Mouse (Mus musculus): Measurements from ENCODE around the gene Mfng.

Mfng gene

DNA sequence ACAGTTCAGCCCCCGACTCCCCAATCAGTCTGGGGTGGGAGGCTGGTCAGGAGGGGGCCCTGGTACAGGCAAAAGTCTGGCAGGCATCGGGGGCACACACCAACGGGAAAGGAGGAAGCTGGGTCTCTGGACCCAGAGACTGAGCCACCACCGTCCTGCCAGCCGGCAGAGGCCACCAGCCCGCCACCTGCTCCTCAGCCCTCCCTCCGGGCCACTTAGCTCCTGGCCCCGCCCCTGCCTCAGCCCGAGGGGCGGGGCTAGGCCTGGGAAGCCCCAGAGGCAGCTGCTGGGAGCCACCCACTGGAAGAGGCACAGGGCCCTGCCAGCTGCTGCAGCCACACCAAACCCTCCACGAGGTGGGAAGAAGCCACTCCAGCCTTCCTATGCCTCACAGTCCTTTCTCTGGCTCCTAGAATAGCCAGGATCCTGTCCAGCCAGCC lies at the start of gene Mfng:
Mfng (minus strand) TSS at position 186 of the 440 bp plus-strand sequence.
- DNase-seq: peak in 1 of 2 experiments; percentile 14

DNA sequence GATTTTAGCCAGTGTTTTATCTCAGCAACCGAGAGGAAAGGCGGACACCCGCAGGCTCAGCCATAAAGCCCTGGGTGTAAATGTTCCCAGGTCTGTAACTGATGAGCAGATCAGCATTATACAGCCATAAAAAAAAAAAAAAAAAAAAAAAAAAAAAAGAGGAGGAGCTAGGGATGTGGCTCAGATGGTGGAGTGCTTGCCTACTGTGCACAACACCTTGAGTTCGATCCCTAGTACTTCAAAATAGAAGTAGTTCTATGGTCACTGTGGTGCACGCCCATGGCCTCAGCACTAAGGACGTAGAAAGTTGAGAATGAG lies 42.8 kb upstream of the Mfng start:
- DNase-seq: no peak

DNA sequence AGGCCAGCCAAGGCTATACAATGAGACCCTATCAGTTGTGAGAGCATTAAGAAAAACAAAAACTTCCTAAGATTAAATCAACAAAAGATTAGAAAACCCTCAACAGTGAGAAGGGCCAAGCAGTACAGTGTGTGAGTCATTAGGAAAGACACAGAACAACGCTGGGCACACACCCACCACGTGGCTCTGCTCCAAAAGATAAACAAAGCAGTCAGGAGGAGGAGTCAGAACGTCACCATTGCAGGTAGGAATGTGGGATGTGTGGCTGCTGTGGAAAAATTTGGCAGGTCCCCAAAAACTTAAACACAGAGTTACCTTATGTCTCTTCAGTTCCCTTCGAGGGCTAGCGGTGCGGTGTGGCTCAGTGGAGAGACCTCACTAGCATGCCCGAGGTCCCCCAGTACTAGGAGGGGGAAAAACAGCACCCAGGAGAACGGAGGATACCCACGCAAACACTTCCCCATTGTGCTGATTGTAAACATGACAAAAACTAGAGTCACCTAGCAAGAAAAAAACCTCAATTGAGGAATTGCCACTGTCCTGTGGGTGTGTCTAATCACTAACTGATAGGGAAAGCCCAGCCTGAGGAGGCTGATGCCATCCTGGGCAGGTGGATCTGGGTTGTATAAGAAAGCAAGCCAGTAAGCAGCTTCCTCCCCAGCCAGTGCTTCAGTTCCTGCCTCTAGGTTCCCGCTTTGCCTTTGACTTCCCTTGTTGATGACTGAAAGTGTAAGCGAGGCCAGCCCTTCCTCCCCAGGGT lies 42.2 kb upstream of the Mfng start:
- DNase-seq: no peak

DNA sequence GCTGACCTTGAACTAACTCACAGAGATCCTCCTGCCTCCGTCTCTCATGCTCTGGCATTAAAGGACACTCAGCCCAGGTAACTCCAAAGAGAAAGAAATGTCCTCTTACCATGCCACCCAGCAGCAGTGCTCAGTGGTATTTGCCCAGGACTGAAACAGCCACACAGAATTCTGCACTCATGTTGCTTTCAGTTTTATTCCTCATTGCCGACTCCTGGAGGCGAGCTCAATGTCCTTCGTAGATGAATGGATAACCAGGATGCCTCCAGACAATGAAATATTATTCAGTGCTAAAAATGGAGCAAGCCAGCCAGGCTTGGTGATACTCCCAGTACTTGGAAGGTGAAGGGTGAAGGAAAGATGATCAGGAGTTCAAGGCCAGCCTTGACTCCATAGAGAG lies 40.3 kb upstream of the Mfng start:
- no peak for DNase-seq

DNA sequence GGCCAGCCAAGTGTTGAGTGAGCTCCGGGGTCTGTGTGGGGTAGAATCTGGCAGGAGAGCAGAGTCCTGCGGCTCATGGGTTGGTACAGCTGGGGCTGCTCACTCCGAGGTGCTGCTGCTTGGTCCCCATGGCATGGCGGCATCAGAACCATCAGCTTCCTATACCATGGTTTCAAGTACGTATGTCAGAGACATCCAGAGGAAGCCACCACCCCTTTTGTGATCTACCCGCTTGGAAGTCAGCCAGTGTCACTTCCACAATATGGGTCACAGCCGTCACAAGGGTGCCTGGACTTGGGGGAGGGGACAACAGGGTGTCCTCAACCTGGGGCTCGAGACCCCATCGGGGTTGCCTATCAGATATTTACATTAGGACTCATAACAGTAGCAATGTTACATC lies 36.9 kb upstream of the Mfng start:
- no peak for DNase-seq

- no peak for DNase-seq
Measured at GRCm38 (mm10) chr15:78809739-78810138, 36.5 kb upstream of the Mfng start.

DNA sequence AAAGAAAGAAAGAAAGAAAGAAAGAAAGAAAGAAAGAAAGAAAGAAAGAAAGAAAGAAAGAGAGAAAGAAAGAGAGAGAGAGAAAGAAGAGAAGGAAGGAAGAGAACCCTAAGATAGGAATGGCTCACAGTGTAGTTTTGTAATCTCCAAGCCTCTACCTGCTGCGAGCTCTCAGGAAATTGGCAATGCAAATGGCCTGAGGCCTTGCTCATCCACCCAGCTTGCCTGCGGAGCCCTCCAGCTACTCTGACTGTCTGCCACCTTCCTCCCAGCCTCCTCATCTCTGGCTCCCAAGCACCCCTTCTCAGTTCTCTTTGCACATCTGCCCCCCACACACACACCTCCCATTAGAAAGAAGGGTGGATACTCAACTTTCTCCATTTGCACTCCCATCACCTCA lies 35.7 kb upstream of the Mfng start:
- no peak for DNase-seq

GRCm38 (mm10) chr15:78807141-78807540 lies 33.9 kb upstream of the Mfng start:
- DNase-seq: no peak

DNA sequence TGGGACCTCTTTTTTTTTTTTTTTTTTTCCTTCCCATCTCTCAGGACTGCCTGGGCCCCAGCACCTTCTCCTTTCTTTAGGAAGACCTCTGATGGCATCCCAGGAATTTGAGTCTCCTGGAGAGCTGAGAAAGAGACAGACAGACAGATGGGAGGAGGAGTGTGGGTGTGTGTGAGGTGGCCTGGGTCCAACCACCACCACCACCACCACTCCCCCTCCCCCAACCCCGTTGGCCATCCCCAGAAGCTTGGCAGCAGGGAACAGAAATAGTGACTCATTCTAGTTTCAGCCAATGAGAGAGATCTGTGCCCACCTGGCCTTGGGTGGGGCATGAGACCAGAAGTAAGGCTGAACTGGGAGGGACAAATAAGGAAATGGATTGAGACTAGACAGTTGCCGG lies 33.3 kb upstream of the Mfng start:
- no peak for DNase-seq

- DNase-seq: no peak
Measured at GRCm38 (mm10) chr15:78805351-78805750, 32.1 kb upstream of the Mfng start.

- DNase-seq: no peak
Measured at GRCm38 (mm10) chr15:78804326-78804725, 31.1 kb upstream of the Mfng start.

GRCm38 (mm10) chr15:78803499-78803900 lies 30.2 kb upstream of the Mfng start:
- DNase-seq: no peak

GRCm38 (mm10) chr15:78802776-78803391 lies 29.6 kb upstream of the Mfng start, which contains the start of gene Card10:
Gene Card10, minus strand, starts transcription at chr15:78803042.
- DNase-seq: no peak

GRCm38 (mm10) chr15:78801971-78802741 lies 28.9 kb upstream of the Mfng start:
- DNase-seq: no peak

GRCm38 (mm10) chr15:78801571-78801970 lies 28.3 kb upstream of the Mfng start:
- no peak for DNase-seq

DNA sequence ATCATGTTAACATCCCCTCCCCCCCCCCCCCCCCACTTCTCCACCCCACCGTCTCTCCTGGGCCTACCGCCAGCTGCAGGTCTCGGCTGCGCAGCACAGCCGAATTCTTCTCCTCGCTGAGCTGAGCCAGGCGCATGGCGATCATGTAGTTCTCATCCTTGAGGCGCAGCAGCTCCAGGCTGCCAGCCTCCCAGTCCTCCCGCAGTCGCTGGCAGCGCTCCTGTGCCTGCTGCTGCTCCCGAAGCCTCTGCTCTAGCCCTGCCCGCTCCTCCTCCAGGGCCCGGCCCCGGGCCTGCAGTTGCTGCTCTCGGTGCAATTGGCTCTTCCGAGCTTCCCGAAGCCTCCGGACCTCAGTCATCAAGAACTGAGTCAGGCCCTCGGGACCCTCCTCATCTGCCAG lies 25.8 kb upstream of the Mfng start:
- peak; percentile 24 to 50 for DNase-seq

- no peak for DNase-seq
Measured at GRCm38 (mm10) chr15:78797060-78797329, 23.7 kb upstream of the Mfng start.

DNA sequence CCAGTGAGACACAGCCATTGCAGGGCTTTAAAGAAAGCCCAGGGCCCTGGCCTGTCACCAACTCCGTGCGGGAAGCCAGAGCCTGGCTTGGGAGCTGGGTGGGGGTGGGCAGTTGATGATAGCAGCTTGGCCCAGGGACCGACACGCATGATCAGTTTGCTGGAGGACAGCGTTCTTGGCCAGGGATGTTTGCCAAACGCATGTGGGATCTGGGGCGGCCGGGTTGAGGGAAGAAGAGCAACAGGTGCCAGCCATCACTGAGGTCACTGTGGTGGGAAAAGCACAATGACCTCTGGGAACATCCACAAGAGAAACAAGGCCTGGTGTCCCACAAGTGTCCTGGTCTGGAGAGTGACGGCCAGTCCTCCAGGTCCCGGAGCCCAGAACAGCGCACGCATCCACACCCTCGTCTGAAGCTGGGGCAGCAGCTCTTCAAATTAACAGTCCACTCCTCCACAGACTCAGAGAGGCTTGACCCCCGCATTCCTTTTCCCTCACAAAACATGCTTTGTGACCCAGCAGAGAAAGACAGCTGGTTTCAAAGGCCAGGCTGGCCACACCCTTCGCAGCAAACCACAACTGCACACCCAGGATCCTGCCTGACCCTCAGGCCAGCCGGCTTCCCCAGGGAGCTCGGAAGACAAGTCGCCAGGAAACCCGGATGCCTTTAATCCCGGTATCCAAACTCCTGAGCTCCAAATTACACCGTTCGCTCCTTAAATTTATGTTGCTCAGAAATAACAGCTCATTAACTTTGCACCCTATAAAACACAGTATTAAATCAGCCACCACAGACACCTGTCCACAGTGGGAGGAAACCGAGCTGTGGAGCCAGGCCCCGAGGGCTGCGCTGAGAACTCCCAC lies 23.2 kb upstream of the Mfng start:
- DNase-seq: no peak

- DNase-seq: no peak
Measured at GRCm38 (mm10) chr15:78790990-78791389, 17.7 kb upstream of the Mfng start.

- no peak for DNase-seq
Measured at GRCm38 (mm10) chr15:78790451-78790850, 17.2 kb upstream of the Mfng start.

- DNase-seq: no peak
Measured at GRCm38 (mm10) chr15:78789721-78790323, 16.5 kb upstream of the Mfng start.

DNA sequence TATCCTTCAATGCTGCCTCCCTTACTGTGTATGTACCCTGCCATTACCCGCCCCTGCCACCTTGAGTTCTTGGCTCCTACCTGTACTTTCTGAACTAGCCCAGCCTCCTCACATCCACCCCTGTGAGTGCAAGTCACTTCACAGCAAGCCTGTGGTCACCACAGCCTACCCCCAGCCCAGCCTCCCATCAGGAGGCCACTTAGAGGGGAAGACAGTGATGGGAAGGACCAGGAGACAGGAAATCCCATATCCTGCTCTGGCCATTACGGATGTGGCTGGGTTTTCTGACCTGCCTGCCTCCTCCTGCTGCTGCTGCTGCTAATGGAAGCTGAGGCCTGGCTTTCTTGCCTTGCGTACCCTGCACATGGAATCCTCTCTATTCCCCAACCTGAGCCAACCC lies 14.8 kb upstream of the Mfng start:
- no peak for DNase-seq
